Mouse (Mus musculus) kidney, embryonic 16.5 days (tissue): Measurements from ENCODE around the gene Crb2. TPM values are rescaled to one million over a fixed set of nuclear protein-coding genes. Genes with fewer than 3 reads are reported as not detected.

Source experiments
- ATAC-seq: fragments of 200-750 bp; cut with Nextera tagmentation; 2 replicates; pipeline ENCODE4 v1.8.0; 2017; ENCODE audit warnings: moderate TSS enrichment; ENCODE audit not compliant: low FRiP score, low TSS enrichment
- H3K27ac ChIP-seq: fragments of 300-500 bp; sonication (generic); 2 replicates; pipeline ENCODE4 v1.5.1; 2014; ENCODE audit warnings: low read length
- H3K27me3 ChIP-seq: fragments of 300-500 bp; sonication (generic); 2 replicates; pipeline ENCODE4 v1.6.1; 2014; ENCODE audit warnings: low read length, control low read depth, mixed read lengths; ENCODE audit not compliant: insufficient read depth
- H3K36me3 ChIP-seq: fragments of 300-500 bp; sonication (generic); 2 replicates; pipeline ENCODE4 v1.6.1; 2014; ENCODE audit warnings: low read length, control low read depth, mixed read lengths; ENCODE audit not compliant: insufficient read depth
- H3K4me1 ChIP-seq: fragments of 300-500 bp; sonication (generic); 2 replicates; pipeline ENCODE4 v1.6.1; 2014; ENCODE audit warnings: low read length, control low read depth, mixed read lengths; ENCODE audit not compliant: insufficient read depth
- H3K4me2 ChIP-seq: fragments of 300-500 bp; sonication (generic); replicated peaks from 2 replicates; pipeline ENCODE4 v1.6.1; 2014; ENCODE audit warnings: low read depth, low read length
- H3K4me3 ChIP-seq: fragments of 300-500 bp; sonication (generic); 2 replicates; pipeline ENCODE4 v1.5.1; 2014; ENCODE audit warnings: mild to moderate bottlenecking, low read length
- H3K9ac ChIP-seq: fragments of 300-500 bp; sonication (generic); replicated peaks from 2 replicates; pipeline ENCODE4 v1.6.1; 2014; ENCODE audit warnings: low read length
- H3K9me3 ChIP-seq: fragments of 300-500 bp; sonication (generic); 2 replicates; pipeline ENCODE4 v1.6.1; 2016; ENCODE audit warnings: low read length, control low read depth
- WGBS: fragments of 180-500 bp; shearing (Covaris S2); extraction: QIAGEN DNeasy Blood & Tissue Kit; methylation state at CpG from one replicate; pipeline ENCODE4 v1.1.7; 2014; 5-methylcytosine and 5-hydroxymethylcytosine counted together
- polyA plus RNA-seq: library from polyadenylated mRNA; unstranded; fragments of >200 nt; fragmentation: Nextera tagmentation; extraction: Ambion mirVana; gene quantifications from 2 replicates; pipeline ENCODE4 v1.2.1, GENCODE M21; 2015

Gene Crb2
- polyA plus RNA-seq, 1 experiment from 2014 or later = 4.6 TPM

- Histone ChIP-seq H3K4me2 (no peak overlapping the region), H3K4me3 (no peak overlapping the region), H3K9ac (no peak overlapping the region), H3K4me1 (peaks cover 4% of the 10 kb centered on the region; the same call in 1 of the 2 replicates), H3K27me3 (no peaks in the 10 kb centered on the region), H3K27ac (no peak overlapping the region), H3K9me3 (no peaks in the 10 kb centered on the region), H3K36me3 (no peaks in the 10 kb centered on the region)
- WGBS = 18% methylated on average over 3 of the region's 3 CpGs
- ATAC-seq = peak; percentile 44; the same call in 1 of the 2 replicates
Measured at GRCm38 (mm10) chr2:37815676-37816075, 39.6 kb downstream of the Crb2 start.

- no peaks in the 10 kb centered on the region for H3K9me3 ChIP-seq
- H3K4me3 ChIP-seq = no peak overlapping the region
- H3K27ac ChIP-seq = no peak overlapping the region
- H3K4me2 ChIP-seq = no peak overlapping the region
- WGBS = 22% methylated on average over 5 of the region's 5 CpGs
- peaks cover 4% of the 10 kb centered on the region; the same call in 1 of the 2 replicates for H3K4me1 ChIP-seq
- no peaks in the 10 kb centered on the region for H3K27me3 ChIP-seq
- no peak overlapping the region for H3K9ac ChIP-seq
- ATAC-seq = 0 out of 2 replicates have a peak, but pooled peaks have one; percentile 5
- no peaks in the 10 kb centered on the region for H3K36me3 ChIP-seq
Measured at GRCm38 (mm10) chr2:37818761-37819525, 42.9 kb downstream of the Crb2 start.

GRCm38 (mm10) chr2:37819526-37820152, 43.6 kb downstream of the Crb2 start:
- Histone ChIP-seq H3K4me3 (no peak overlapping the region), H3K9ac (no peak overlapping the region), H3K9me3 (no peaks in the 10 kb centered on the region), H3K4me1 (peaks cover 4% of the 10 kb centered on the region; the same call in 1 of the 2 replicates), H3K36me3 (no peaks in the 10 kb centered on the region), H3K27ac (no peak overlapping the region), H3K27me3 (no peaks in the 10 kb centered on the region), H3K4me2 (no peak overlapping the region)
- ATAC-seq = 0 out of 2 replicates have a peak, but pooled peaks have one; percentile 17
- WGBS = 50% methylated on average over 4 of the region's 4 CpGs

GRCm38 (mm10) chr2:37822122-37822521, 46.1 kb downstream of the Crb2 start:
- 76% methylated on average over 5 of the region's 5 CpGs for WGBS
- no peak for ATAC-seq
- no peak overlapping the region for H3K4me2 ChIP-seq
- H3K4me1 ChIP-seq = peaks cover 4% of the 10 kb centered on the region; the same call in 1 of the 2 replicates
- no peak overlapping the region for H3K27ac ChIP-seq
- H3K9ac ChIP-seq = no peak overlapping the region
- no peaks in the 10 kb centered on the region for H3K27me3 ChIP-seq
- no peaks in the 10 kb centered on the region for H3K9me3 ChIP-seq
- H3K4me3 ChIP-seq = no peak overlapping the region
- no peaks in the 10 kb centered on the region for H3K36me3 ChIP-seq

- Histone ChIP-seq H3K27me3 (no peaks in the 10 kb centered on the region), H3K4me3 (no peak overlapping the region), H3K36me3 (no peaks in the 10 kb centered on the region), H3K9me3 (no peaks in the 10 kb centered on the region), H3K27ac (no peak overlapping the region), H3K9ac (no peak overlapping the region), H3K4me2 (no peak overlapping the region), H3K4me1 (peaks cover 13% of the 10 kb centered on the region; the same call in 1 of the 2 replicates)
- 76% methylated on average over 2 of the region's 2 CpGs for WGBS
- ATAC-seq = no peak
Measured at GRCm38 (mm10) chr2:37823826-37824225, 47.8 kb downstream of the Crb2 start.

GRCm38 (mm10) chr2:37829758-37830275, 53.8 kb downstream of the Crb2 start:
- WGBS = 57% methylated on average over 9 of the region's 9 CpGs
- Histone ChIP-seq H3K4me2 (no peak overlapping the region), H3K4me1 (peaks cover 15% of the 10 kb centered on the region), H3K9me3 (no peaks in the 10 kb centered on the region), H3K36me3 (no peaks in the 10 kb centered on the region), H3K4me3 (no peak overlapping the region), H3K9ac (no peak overlapping the region; the same call in 1 of the 2 replicates), H3K27me3 (no peaks in the 10 kb centered on the region), H3K27ac (peak overlapping the region; percentile 21; the same call in 1 of the 2 replicates)
- peak; percentile 44; the same call in 1 of the 2 replicates for ATAC-seq

GRCm38 (mm10) chr2:37832253-37832652, 56.2 kb downstream of the Crb2 start:
- ATAC-seq = no peak
- H3K4me1 ChIP-seq = peaks cover 15% of the 10 kb centered on the region
- H3K36me3 ChIP-seq = no peaks in the 10 kb centered on the region
- no peak overlapping the region for H3K9ac ChIP-seq
- no peak overlapping the region for H3K4me2 ChIP-seq
- H3K4me3 ChIP-seq = no peak overlapping the region
- H3K27ac ChIP-seq = no peak overlapping the region
- no peaks in the 10 kb centered on the region for H3K27me3 ChIP-seq
- H3K9me3 ChIP-seq = no peaks in the 10 kb centered on the region
- 72% methylated on average over 10 of the region's 10 CpGs for WGBS

- no peak overlapping the region for H3K4me3 ChIP-seq
- peaks cover under 1% of the 10 kb centered on the region; the same call in 1 of the 2 replicates for H3K4me1 ChIP-seq
- H3K9ac ChIP-seq = no peak overlapping the region
- WGBS = 91% methylated on average over 3 of the region's 3 CpGs
- H3K27ac ChIP-seq = no peak overlapping the region
- peaks cover 3% of the 10 kb centered on the region; the same call in 1 of the 2 replicates for H3K36me3 ChIP-seq
- H3K9me3 ChIP-seq = no peaks in the 10 kb centered on the region
- ATAC-seq = no peak
- H3K27me3 ChIP-seq = no peaks in the 10 kb centered on the region
- H3K4me2 ChIP-seq = no peak overlapping the region
Measured at GRCm38 (mm10) chr2:37836926-37837325, 60.9 kb downstream of the Crb2 start.

GRCm38 (mm10) chr2:37837542-37837941, 61.5 kb downstream of the Crb2 start:
- Histone ChIP-seq H3K4me1 (peaks cover 7% of the 10 kb centered on the region), H3K4me3 (no peak overlapping the region), H3K9ac (no peak overlapping the region), H3K9me3 (no peaks in the 10 kb centered on the region), H3K36me3 (peaks cover 3% of the 10 kb centered on the region; the same call in 1 of the 2 replicates), H3K27me3 (no peaks in the 10 kb centered on the region), H3K27ac (no peak overlapping the region), H3K4me2 (no peak overlapping the region)
- ATAC-seq = no peak
- 92% methylated on average over 3 of the region's 3 CpGs for WGBS
